Mouse (Mus musculus) ovary, adult 18-20 months (tissue): ENCODE measurements at regions not wholly inside any gene's neighbourhood (a gene's known extent, or its start where the extent isn't known, plus 50 kb on each side); places are given as distances from the start of the nearest gene placed in this dataset.

Experiments
- DNase-seq: peaks from one replicate; pipeline ENCODE4 v3.0.0; 2022; ENCODE audit warnings: low spot score, mixed read lengths

DNA sequence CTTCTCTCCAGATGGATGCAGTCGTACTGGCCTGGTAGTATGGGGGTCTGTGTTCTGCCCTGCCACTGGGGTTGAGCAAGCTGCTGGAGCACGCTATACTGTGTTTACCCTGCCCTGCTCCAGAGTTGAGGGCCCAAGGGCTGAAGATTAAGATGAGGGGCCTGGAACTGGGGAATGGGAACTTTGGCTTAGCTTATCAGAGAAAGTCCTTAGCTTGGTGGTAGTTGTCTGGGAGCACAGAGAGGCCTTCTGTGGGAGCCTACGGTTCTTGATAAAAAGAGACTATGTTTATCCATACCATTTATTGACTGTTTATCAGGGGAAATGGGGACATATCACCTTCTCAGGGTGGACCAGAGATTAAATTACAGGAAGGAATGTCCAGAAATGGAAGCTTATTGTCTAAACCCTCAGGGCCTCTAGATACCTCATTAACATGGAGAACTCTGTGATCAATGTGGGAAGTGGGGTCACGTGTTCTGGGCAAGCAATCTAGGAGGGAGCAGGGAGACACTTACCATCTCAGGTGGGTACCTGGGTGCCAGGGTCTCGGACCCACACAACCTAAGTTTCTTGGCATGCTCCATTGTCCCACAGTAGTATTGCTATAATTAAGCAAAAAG, 58.7 kb downstream of the Mycn start:
- no peak for DNase-seq

DNA sequence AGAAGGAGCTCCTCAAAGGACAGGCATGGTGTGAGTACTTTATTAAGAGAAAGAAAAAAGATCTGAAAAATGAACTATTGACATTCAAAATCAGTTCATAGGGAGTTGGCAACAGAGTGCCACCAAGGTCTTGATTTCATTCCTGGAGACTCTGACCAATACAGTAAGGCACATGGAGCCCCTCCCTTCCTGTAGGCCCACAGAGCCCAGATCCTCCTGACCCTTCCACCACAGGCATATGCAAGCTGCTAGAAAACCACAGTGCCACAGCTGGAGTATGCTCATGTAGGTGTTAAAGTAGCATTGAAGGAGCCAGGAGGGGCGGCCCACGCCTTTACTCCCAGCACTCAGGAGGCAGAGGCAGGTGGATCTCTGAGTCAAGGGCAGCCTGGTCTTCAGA, 63.7 kb downstream of the Mycn start:
- no peak for DNase-seq

DNA sequence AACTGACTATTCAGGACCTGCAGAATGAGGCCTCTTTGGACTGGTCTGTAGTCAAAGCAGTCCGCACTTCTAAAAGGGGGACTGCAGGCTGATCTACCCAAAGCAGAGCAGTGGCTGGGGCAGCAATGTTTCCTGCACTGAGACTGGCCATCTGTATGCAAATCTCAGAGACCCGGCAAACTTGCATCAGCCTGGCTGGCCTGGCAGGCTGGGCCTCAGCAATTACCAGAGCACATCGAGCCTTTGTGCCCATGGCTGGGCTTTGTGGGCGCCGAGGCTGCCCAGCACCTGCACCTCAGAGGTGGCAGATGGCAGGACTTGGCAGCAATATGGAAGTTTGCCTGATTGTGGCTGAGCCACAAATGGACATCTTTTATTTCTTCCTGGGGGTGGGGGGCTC, 64.2 kb downstream of the Mycn start:
- no peak for DNase-seq

DNA sequence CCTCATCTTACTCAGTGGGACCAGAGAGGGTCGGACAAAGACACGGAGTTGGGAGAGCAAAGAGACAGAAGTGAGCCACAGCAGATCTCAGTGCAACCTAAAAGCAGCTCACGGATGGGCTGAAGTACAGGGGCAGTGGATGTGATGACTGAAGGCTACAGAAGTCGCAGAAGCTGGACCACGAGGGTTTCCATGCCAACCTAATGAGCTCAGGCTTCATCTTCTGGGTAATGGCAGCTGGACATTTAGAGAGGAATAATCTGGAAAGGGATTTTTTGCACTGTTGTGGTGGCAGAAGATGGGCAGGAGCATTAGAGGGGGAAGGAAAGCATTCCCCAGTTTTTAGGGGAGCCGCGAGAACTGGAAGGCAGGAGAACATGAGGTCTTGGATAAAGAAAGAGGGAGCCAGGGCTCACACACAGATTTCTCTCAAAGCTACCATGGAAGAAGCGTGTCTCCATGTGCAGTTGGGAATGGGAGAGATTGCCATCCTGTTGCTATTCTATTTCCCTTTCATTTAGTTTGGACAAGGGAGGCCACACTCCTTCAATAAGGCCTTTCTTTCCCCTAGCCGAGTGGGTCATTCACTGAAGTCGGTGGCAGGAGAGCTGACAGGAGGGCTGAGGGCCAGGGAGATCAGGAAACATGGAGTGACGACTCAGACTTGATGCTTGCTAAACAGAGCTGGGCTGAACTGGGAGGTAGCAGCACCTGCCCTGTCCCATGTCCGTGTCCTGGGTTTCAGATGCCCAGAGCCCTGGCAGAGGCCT, 65.6 kb downstream of the Mycn start:
- no peak for DNase-seq

DNA sequence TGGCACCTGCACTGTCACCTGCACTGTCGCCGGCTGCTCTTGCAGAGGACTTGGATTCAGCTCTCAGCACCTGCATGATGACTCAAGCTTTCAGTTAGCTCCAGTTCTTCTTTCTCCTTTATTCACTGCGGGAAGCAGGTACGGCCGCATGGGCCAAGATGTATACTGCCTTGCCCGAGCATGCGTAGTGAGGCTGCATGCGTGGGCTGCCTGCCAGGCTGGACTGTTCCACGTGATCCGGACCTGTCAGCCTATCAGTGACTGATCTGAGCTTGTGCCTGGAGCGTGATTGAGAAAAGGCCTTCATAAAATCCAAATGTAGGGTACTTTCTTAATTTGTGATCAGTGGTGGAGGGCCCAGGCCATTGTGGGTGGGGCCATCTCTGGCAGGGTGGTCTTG, 68.2 kb downstream of the Mycn start:
- no peak for DNase-seq

DNA sequence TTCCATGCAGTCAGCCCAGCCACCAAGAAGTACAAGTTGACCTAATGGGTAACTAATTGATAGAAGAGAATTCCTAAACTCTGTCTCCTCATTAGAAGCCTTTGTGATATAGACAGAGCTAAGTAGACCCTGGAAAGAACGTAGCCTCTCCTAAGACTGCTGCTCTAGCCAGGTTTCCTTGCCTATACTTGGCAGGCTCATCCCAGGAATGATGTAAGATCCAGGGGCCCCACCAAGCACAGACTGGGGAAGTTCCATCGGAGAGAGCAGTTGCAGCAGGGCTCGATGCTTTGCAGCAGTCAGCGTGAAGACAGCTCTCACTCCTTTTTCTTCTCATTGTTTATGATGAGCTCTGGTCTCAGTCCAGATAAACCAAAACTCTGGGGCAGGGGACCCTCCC, 68.7 kb downstream of the Mycn start:
- no peak for DNase-seq

DNA sequence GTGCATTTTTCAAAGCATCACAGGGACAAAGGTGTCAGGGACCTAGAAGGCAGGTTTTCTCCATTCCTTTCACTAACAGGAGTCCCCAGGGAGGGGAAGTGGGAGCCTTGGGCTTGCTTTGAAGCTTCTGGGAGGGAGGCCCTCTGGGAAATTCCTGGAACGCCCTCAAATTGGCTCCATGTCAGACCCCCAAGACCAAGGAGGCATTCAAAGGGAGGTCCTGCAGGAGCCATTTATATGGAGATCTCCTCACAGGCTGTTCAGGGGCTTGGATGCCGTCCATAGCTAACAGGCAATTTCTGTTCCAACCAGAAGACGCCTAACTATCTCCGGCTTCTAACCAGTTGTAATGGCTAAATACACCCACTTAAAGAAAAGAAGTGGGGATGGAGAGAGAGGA, 70.4 kb downstream of the Mycn start:
- DNase-seq, result no peak

DNA sequence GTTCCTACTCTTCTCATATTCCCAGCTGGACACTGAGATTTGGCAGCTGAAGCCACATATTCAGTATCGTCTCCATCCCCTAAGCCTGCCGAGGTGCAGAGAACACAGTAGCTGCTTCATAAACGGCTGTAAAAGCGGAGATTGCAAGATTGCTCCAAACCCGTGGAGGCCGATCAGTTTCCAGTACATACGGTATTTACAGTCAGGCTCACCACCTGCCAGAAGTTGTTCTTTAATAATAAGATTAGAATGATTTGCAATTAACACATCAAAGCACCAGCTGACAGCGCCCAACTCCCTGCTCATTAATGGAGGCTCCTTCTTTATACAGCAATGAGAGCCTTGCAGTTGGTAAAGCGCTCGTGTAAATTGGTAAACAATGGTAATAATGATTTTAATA, 75.1 kb downstream of the Mycn start:
- no peak for DNase-seq

DNA sequence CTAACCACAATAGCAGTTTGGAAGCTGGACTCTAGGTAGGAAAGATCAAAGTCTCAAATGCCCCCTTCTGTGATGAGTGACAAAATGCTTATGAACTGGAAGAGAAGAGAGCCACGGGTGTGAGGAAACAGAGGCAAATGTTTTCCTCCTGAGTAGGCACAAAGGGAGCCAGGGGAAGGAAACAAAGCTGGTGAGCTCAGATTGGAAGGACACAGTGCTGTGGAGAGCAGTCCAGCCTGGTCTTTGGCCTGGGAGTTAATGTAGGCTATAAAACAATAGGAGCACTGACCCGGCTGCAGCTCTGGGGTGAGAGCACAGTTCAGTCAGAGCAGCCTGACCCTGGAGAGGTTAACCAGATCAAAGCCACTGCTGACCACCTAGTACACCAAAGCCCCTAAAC, 91.0 kb downstream of the Mycn start:
- DNase-seq, result no peak

DNA sequence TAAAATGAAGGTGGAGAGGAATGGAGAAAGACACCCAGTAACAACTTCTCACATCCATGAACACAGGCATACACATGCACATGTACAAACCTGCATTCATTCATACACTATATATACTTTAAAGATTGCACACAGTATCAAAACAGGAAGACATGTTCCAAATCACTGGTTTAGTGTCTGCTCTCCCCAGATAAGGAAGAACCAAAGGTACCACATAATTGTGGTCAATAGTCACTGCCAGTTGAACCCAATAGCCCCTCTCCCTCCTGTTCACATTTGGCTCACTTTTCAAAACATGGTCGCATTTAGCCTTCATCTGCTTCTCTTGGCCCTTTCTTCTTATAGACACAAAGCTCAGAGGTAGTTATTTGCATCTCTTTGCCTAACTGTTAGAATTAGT, 95.0 kb downstream of the Mycn start:
- no peak for DNase-seq

DNA sequence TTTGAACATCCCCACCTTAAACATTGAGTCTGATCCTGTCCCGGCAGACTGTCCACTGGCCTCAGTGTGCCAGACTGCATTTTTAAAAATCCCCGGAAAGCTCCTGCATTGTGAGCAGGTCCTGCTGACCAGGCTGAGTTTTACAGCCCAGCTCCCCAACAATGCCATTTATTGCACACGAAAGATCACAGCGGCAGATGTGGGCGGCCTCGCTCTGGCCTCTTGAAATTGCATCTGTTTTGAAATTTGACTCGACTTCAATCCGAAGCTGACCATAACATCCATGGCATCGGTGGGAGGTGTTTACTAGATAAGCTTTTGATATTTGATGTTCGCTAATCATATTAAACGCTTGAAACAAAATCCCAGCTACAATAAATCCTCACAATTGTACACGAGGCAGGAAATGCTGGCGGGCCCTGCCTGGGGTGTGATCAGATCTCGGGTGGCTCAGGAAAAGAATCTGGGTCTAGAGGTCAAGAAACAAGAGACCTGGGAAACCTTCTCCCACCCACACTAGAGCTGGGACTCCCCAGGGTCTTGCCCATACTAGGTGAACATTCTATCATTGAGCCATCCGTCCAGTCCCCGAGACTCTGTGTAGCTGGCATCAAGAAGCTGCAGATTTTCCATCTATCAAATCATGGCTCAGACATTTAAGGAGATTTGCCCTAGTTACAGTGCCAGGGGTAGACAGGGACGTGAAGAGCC, 99.3 kb downstream of the Mycn start:
- DNase-seq, result no peak

DNA sequence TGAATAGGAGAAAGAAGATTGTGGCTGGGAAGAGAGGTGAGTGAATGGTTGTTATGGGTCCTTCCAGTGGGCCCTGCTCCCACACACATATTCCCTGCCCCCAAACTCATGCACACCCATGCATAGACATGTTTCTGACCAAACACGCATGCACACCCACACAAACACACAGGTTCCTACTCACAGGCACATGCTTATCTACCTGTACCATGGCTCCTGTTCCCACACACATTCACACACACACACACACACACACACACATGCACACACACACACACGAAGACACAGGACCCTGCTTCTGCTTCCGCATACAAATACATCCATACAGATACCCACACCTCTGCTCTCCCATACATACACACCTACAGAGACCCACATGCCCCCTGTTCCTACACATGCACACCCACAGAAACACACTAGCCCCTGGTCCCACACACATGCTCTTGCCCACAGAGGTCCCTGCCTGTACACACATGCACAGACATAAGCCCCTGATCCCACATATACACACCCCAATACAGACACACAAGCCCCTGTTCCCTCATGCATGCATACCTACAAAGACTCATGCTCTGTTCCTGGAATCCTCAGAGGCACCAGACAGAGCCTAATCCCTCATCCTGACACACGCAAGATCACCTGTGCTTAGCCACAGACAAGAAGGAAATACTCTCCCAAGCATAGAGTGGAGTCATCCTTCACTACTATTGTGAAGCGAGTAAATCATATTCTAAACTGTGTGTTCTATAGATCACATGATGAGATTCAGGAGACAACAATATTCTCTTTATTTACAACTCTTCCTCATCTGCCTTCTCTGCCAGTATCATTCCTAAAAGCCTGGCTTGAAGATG, 100.1 kb downstream of the Mycn start:
- no peak for DNase-seq

DNA sequence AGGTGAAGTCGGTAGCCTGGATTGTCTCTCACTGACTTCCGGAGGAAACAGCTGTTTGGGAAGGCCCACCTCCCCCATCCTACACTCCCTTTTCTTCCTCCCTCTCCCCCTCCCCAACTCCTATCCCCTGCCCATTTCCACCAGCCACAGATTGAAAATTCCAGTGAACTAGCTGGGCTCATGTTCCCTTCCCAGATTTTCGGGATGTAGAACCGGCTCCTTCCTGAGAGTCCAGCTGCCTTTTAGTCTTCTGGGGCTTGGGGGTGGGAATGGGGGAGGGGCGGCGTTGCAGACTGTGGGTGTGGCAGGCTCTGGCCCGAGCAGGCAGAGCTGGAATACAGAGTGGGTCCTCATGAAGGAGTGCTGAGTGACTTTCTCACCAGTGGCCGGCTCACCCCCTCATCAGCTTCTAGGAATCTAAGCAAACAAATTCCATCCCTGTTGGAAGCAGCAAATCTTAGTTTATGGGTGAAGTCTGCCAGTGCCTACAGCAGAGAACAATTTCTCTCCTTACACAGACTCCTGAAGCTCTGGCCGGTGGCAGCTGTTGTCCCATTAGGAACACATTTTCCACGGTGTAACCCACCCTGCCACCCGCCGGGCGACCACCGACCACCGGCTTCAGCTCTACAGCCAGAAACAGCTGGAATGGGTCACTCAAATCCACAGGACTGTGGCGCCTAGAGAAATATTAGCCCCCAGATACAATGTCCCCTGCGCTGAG, 100.9 kb downstream of the Mycn start:
- DNase-seq, result no peak

DNA sequence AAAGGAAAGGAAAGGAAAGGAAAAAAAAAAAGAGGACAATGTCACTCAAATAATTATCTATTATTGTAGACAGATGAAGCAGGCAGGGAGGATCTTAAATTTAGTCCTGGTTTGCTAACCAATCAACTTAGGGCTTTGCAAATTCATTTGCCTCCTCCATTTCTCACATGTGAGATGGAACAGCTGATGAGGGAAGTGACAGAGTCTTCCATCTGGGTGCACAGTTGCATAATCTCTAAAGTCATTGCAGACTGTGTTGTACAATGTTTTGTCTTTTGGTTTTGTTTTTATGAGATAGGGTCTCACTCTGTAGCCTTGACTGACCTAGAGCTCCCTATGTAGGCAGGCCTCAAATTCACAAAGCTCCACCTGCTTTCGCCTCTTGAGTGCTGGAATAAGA, 103.9 kb downstream of the Mycn start:
- DNase-seq, result peak; percentile 11

DNA sequence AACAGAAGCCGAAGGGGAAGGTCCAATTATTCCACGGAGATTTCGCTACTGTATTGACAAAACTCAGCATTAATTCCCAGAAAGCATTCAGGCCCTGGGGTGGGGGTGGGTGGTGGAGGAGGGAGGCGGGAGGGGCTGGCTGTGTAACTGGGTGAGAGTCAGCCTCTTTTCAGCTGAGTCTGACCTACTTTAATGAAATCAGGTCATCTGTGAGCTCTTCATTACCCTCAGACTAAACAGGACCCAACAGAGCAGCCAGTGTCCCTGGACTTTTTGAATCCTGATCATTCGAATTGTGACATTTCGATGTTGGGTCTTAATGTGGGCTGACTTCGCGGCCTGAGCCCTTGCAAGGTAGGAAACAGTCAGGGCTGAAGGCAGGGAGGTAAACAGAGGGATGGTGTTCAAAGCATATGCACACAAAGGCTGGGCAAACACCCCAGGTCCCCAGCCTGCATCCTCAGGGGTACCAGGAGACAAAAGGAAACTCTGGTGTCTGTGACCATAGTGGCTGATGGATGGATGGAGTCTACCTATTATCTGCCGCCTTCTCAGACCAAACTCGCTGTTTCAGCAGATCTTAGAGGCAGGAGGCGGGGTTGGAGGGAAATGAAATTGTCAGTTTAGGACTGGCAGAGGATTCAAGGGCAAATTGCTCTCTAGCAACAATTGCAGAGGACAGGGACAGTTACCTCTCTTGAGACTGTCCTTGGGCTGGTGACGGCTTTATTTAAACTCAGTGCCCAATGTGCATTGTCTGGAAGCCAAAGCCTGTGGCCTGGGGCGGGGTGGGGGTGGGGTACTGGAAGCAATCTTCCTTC, 113.7 kb downstream of the Mycn start:
- DNase-seq, result no peak

DNA sequence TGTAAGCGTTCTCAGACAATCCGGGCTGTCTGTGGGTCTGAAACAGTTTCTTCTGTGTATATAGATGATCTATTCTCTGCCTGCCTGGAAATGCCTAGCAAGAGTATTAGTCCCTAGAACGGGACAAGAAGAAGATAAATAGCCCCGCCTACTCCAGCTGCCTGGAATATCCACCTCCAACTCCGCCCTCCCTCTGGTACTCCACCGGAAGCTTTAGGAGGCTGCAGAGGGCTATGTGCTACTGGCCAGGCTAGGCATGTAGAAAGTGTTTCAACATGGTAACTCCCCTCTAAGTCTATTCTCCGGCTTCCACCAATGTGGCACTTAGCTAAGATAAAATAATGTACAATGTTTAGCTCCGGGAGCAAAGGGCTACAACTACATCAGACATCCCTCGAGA, 114.3 kb downstream of the Mycn start:
- DNase-seq, result no peak

DNA sequence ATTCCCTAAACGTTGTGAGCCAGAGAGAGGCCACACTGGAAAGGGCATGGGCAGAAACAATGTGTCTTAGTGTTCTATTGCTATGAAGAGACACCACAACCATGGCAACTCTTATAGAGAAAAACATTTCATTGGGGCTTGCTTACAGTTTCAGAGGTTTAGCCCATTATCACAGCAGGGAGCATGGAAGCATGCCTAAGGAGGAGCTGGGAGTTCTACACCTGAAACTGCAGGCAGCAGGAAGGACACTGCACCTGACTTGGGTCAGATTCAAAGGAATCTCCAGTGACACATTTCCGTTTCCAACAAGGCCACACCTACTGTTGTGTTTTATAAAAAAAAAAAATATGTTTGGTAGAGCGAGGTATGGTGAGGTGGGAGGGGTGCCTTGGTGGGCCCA, 115.3 kb downstream of the Mycn start:
- no peak for DNase-seq

DNA sequence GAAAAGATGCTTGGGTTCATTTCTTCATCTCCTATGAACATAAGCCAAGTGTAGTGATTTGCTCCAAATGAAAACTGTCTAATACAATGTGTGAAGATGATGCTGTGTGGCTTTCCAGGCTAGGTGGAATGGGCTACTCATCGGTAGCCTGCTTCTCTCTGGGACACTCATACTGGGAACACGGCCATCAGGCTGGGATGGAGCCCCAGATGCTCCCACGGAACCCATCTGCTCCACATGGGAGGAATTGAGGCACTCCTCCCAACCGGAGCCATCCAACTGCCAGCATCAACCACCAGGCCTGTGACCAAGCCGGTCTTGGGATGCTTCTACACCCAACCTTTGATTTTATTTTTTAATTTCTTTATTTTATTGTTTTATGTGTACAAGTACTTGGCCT, 115.9 kb downstream of the Mycn start:
- no peak for DNase-seq

DNA sequence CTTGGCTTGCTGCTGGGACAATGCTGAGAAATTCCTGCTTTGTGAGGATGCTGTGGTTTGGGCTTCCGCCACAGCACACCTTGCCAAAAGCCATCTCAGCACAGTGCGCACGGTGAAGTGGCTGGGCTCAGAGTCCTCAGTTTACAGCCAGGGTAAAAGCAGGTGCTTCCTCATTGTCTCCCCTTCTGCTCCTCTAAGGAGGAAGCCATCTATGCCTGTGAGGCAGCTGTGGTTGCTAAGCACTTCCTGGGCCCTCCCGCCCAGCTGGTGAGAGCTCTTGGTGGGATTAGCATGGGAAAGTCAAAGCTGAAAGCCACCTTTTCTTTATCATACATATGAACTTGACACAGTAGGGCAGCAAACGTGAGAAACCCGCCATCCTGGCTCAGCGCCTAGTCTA, 120.2 kb downstream of the Mycn start:
- no peak for DNase-seq

DNA sequence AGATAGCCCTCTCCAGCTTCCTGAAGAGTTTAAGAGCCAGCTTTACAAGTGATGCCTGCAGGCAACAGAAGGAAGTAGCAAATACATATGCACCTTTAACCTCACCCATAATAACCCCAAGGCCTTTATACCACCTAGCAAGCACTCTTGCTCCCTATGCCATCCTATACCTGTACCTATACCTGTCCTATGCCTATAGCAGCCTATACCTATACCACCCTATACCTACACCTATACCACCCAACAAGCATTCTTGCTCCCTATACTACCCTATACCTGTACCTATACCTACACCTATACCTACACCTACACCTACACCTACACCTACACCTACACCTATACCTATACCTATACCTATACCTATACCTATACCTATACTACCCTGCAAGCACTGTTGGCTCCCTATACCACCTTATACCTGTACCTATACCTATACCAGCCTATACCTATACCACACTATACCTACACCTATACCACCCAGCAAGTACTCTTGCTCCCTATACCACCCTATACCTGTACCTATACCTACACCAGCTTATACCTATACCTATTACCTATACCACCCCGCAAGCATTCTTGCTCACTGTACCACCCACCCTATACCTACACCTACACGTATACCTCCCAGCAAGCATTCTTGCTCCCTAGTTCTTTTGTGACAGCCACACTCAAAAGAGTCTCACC, 120.9 kb downstream of the Mycn start:
- no peak for DNase-seq
